ENCODE assay signal across 8 mouse cellular contexts in the genomic region with DNA sequence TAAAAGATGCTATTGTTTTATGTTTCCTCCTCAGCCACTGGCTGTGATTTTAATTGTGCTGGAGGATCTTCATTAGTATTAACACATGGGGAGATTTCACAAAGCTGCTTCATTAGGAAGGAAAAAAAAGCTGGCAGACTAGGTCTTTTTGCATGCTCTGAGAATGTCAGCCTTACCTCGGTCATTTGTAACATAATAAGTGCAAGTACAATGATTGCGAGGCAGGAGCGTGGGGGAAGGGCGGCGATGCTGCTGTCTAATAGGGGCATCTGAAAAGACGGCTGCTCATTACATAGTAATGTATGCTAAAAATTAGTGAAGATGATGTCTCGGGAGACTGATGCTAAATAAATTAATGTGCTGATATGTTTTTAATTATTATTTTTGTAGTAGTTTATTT.
DNase-seq lines count a peak whose midpoint lies in the region; ATAC-seq and TF ChIP-seq lines count a peak whose summit lies in the region.

No protein-coding gene starts in this region.

- 45% methylated on average over 7 of the region's 7 CpGs for WGBS in cerebellum, adult 2 months
- 5% methylated on average over 7 of the region's 7 CpGs for WGBS in forebrain, embryonic 16.5 days
- WGBS in kidney, postnatal 0 days = 39% methylated on average over 7 of the region's 7 CpGs
- 5% methylated on average over 7 of the region's 7 CpGs for WGBS in neural tube, embryonic 15.5 days

- no peaks in the 10 kb centered on the region for H3K36me3 ChIP-seq in forebrain, embryonic 16.5 days (ENCODE audit: control insufficient read depth, insufficient read depth)
- no peaks in the 10 kb centered on the region for H3K36me3 ChIP-seq in kidney, postnatal 0 days (ENCODE audit: insufficient read depth, low read length)
- H3K36me3 ChIP-seq in neural tube, embryonic 15.5 days = no peaks in the 10 kb centered on the region

- no peak overlapping the region for H3K27ac ChIP-seq in cerebellum, adult 2 months (ENCODE audit: insufficient read depth, low read length)
- no peak overlapping the region for H3K27ac ChIP-seq in forebrain, embryonic 16.5 days (ENCODE audit: low read length)
- no peak overlapping the region for H3K27ac ChIP-seq in kidney, postnatal 0 days
- H3K27ac ChIP-seq in neural tube, embryonic 15.5 days (replicated peaks) = peak overlapping the region; percentile 60

- DNase-seq in cerebellum, adult 2 months = no peak
- no peak for DNase-seq in cerebellum, adult 9-11 months
- peak; percentile 69 for DNase-seq in MN1 (ENCODE audit: low spot score)
- no peak for DNase-seq in kidney, postnatal 0 days (ENCODE audit: low spot score)
- DNase-seq in right cerebral cortex, postnatal 14 days = no peak
- no peak for DNase-seq in ovary, postnatal 10 days (ENCODE audit: low spot score)

- ATAC-seq in forebrain, embryonic 16.5 days = peak; percentile 57
- no peak for ATAC-seq in kidney, postnatal 0 days (replicated peaks; ENCODE audit: low FRiP score, low read depth)
- ATAC-seq in neural tube, embryonic 15.5 days (ENCODE audit: low FRiP score) = no peak; the same call in 1 of the 2 replicates

- peak overlapping the region; percentile 45 for H3K4me2 ChIP-seq in forebrain, embryonic 16.5 days (ENCODE audit: low read length)
- peak overlapping the region; percentile 65 for H3K4me2 ChIP-seq in kidney, postnatal 0 days (ENCODE audit: low read length)
- peak overlapping the region; percentile 59 for H3K4me2 ChIP-seq in neural tube, embryonic 15.5 days

- no peak for TF ChIP-seq CTCF in cerebellum, adult 2 months (IDR thresholded peaks at IDR 0.05; ENCODE audit: borderline replicate concordance, insufficient read depth, low read depth, low read length)
- no peak for TF ChIP-seq CTCF in kidney, postnatal 0 days (IDR thresholded peaks at IDR 0.05; ENCODE audit: low read depth)

- no peak overlapping the region for H3K9ac ChIP-seq in forebrain, embryonic 16.5 days (replicated peaks; ENCODE audit: low read depth, low read length)
- H3K9ac ChIP-seq in kidney, postnatal 0 days (ENCODE audit: low read depth, low read length) = no peak overlapping the region
- H3K9ac ChIP-seq in neural tube, embryonic 15.5 days (replicated peaks) = peak overlapping the region; percentile 23; the same call in 1 of the 2 replicates

- H3K9me3 ChIP-seq in forebrain, embryonic 16.5 days (ENCODE audit: control insufficient read depth, low read length) = no peaks in the 10 kb centered on the region
- no peaks in the 10 kb centered on the region for H3K9me3 ChIP-seq in kidney, postnatal 0 days (replicated peaks; ENCODE audit: low read length)
- H3K9me3 ChIP-seq in neural tube, embryonic 15.5 days (replicated peaks) = no peaks in the 10 kb centered on the region

- H3K4me3 ChIP-seq in cerebellum, adult 2 months (replicated peaks; ENCODE audit: insufficient read depth, low read depth, low read length) = peak overlapping the region; percentile 32
- H3K4me3 ChIP-seq in forebrain, embryonic 16.5 days (replicated peaks; ENCODE audit: low read length) = peak overlapping the region; percentile 21
- H3K4me3 ChIP-seq in kidney, postnatal 0 days (replicated peaks; ENCODE audit: low read depth, low read length) = no peak overlapping the region
- H3K4me3 ChIP-seq in neural tube, embryonic 15.5 days (replicated peaks) = 0 out of 2 replicates have a peak overlapping the region, but pooled peaks have one; percentile 2

- peaks cover 8% of the 10 kb centered on the region; the same call in 1 of the 2 replicates for H3K4me1 ChIP-seq in cerebellum, adult 2 months (ENCODE audit: control insufficient read depth, insufficient read depth, low read length)
- peaks cover 8% of the 10 kb centered on the region for H3K4me1 ChIP-seq in forebrain, embryonic 16.5 days (replicated peaks; ENCODE audit: control insufficient read depth, insufficient read depth, low read length)
- H3K4me1 ChIP-seq in kidney, postnatal 0 days (replicated peaks; ENCODE audit: insufficient read depth, low read length) = peaks cover 9% of the 10 kb centered on the region; the same call in 1 of the 2 replicates
- peaks cover 19% of the 10 kb centered on the region for H3K4me1 ChIP-seq in neural tube, embryonic 15.5 days

- no peaks in the 10 kb centered on the region for H3K27me3 ChIP-seq in cerebellum, adult 2 months (ENCODE audit: control insufficient read depth, insufficient read depth, low read length)
- H3K27me3 ChIP-seq in forebrain, embryonic 16.5 days (replicated peaks; ENCODE audit: control insufficient read depth, insufficient read depth, low read length) = no peaks in the 10 kb centered on the region
- H3K27me3 ChIP-seq in kidney, postnatal 0 days (ENCODE audit: insufficient read depth, low read length) = no peaks in the 10 kb centered on the region
- H3K27me3 ChIP-seq in neural tube, embryonic 15.5 days (replicated peaks) = no peaks in the 10 kb centered on the region

- no peak for TF ChIP-seq POLR2A in cerebellum, adult 2 months (IDR thresholded peaks at IDR 0.05; ENCODE audit: borderline replicate concordance, insufficient read depth, low read length)
